Mouse (Mus musculus) cerebellum, adult 2 months (tissue): Measurements from ENCODE around the gene Atl3.

ENCODE experiments used
- CTCF ChIP-seq: fragments of 200-500 bp; IDR thresholded peaks from 2 replicates; pipeline ENCODE4 v1.5.1; 2011; ENCODE audit warnings: low read depth, mild to moderate bottlenecking, control low read depth, low read length, moderate library complexity, borderline replicate concordance; ENCODE audit not compliant: insufficient read depth
- POLR2A ChIP-seq: fragments of 200-500 bp; IDR thresholded peaks from 2 replicates; pipeline ENCODE4 v1.6.1; 2011; ENCODE audit warnings: low read length, control low read depth, borderline replicate concordance; ENCODE audit not compliant: insufficient read depth

- TF ChIP-seq CTCF = no peak
- no peak for TF ChIP-seq POLR2A
Observed at GRCm38 (mm10) chr19:7506321-7506720, 12.5 kb downstream of the Atl3 start.
